Mouse (Mus musculus) lung, postnatal 0 days (tissue): ENCODE data around the gene Usp45. TPM values are rescaled to one million over a fixed set of nuclear protein-coding genes. Genes with fewer than 3 reads are reported as not detected.

ENCODE experiments used
- ATAC-seq: fragments of 200-750 bp; cut with Nextera tagmentation; 2 replicates; pipeline ENCODE4 v1.8.0; 2017; ENCODE audit warnings: moderate library complexity
- DNase-seq: peaks from one replicate; pipeline ENCODE4 v3.0.0-alpha.2; 2016; ENCODE audit warnings: low spot score
- H3K27ac ChIP-seq: fragments of 300-500 bp; sonication (generic); 2 replicates; pipeline ENCODE4 v1.5.1; 2014; ENCODE audit warnings: antibody characterized with exemption, mild to moderate bottlenecking, low read length, mixed read lengths
- H3K27me3 ChIP-seq: fragments of 300-500 bp; sonication (generic); replicated peaks from 2 replicates; pipeline ENCODE4 v1.6.1; 2014; ENCODE audit warnings: low read length, mixed read lengths; ENCODE audit not compliant: insufficient read depth
- H3K36me3 ChIP-seq: fragments of 300-500 bp; sonication (generic); 2 replicates; pipeline ENCODE4 v1.6.1; 2014; ENCODE audit warnings: low read length, mixed read lengths; ENCODE audit not compliant: insufficient read depth
- H3K4me1 ChIP-seq: fragments of 300-500 bp; sonication (generic); 2 replicates; pipeline ENCODE4 v1.6.1; 2014; ENCODE audit warnings: antibody characterized with exemption, low read depth, low read length, mixed read lengths; ENCODE audit not compliant: insufficient read depth
- H3K4me2 ChIP-seq: fragments of 300-500 bp; sonication (generic); replicated peaks from 2 replicates; pipeline ENCODE4 v1.6.1; 2014; ENCODE audit warnings: low read depth, mild to moderate bottlenecking, low read length, moderate library complexity, mixed read lengths
- H3K4me3 ChIP-seq: fragments of 300-500 bp; sonication (generic); 2 replicates; pipeline ENCODE4 v1.5.1; 2014; ENCODE audit warnings: low read depth, low read length
- H3K9ac ChIP-seq: fragments of 300-500 bp; sonication (generic); replicated peaks from 2 replicates; pipeline ENCODE4 v1.6.1; 2014; ENCODE audit warnings: low read depth, mild to moderate bottlenecking
- H3K9me3 ChIP-seq: fragments of 300-500 bp; sonication (generic); 2 replicates; pipeline ENCODE4 v1.6.1; 2016; ENCODE audit warnings: low read length, mixed read lengths
- CTCF ChIP-seq: IDR thresholded peaks from 2 replicates; pipeline ENCODE4 v1.5.1; 2016; ENCODE audit warnings: antibody characterized with exemption, mild to moderate bottlenecking
- EP300 ChIP-seq: IDR thresholded peaks from 2 replicates; pipeline ENCODE4 v1.6.1; 2016; ENCODE audit warnings: antibody characterized with exemption, mild to moderate bottlenecking, control low read depth
- WGBS: fragments of 180-500 bp; shearing (Covaris S2); extraction: QIAGEN DNeasy Blood & Tissue Kit; methylation state at CpG from one replicate; pipeline ENCODE4 v1.1.7; 2014; 5-methylcytosine and 5-hydroxymethylcytosine counted together
- polyA plus RNA-seq: library from polyadenylated mRNA; unstranded; fragments of >200 nt; fragmentation: Nextera tagmentation; extraction: Ambion mirVana; gene quantifications from 2 replicates; pipeline ENCODE4 v1.2.1, GENCODE M21; 2015

Usp45 gene
- polyA plus RNA-seq, 1 experiment from 2014 or later: 3.1 TPM

DNA sequence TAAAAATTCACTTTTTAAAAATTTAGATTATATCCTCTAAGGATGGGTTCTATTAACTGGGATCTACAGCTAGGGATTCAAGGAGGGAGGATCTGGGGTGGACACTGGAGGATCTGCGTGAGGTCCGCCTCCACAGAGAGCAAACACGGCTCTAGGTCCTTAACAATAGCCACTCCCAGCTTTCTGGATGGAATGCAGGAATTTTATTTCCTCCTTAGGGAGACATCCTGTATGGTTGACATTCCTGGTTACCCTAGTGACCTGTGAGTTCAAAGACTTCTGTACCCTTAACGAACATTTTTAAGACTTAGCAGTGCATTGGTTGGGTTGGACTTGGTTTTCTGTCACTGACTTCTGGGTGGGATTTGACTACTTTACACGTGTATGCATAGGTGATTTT, 21.2 kb upstream of the Usp45 start:
- no peak overlapping the region for H3K4me3 ChIP-seq
- no peak overlapping the region for H3K4me2 ChIP-seq
- H3K9me3 ChIP-seq: no peaks in the 10 kb centered on the region
- H3K27ac ChIP-seq: no peak overlapping the region
- no peaks in the 10 kb centered on the region for H3K4me1 ChIP-seq
- no peaks in the 10 kb centered on the region for H3K36me3 ChIP-seq
- H3K27me3 ChIP-seq: no peaks in the 10 kb centered on the region
- WGBS: 51% methylated on average over 5 of the region's 5 CpGs
- no peak overlapping the region for H3K9ac ChIP-seq
- TF ChIP-seq EP300 (no peak), CTCF (no peak)
- ATAC-seq: peak; percentile 64; the same call in 1 of the 2 replicates
- DNase-seq: peak; percentile 21

DNA sequence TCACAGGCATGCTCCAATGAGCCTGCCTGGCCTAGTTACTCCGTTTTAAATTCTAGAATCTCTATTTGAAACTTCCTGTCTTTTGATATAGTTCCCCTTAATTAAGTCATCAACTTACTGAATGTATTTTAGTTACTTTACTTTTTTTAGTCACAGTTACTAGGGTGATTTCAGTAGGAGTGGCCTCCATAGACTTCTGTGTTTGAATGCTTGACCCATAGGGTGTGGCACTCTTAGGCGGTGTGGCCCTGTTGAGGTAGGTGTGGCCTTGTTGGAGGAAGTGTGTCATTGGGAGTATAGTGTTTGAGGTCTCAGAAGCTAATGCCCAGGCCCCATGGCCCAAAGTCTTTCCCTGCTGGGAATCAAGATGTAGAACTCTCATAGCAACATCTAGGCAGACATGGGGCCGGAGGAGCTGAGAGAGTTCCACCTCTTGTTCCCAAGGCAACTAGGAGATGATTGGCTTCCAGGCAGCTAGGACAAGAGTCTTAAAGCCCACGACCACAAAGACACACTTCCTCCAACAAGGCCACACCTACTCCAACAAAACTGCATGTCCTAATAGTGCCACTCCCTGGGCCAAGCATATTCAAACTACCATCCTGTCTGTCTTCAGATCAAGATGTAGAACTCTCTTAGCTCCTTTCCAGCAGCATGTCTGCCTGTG, 11.7 kb upstream of the Usp45 start:
- ATAC-seq (peak; percentile 62), DNase-seq (peak; percentile 33)
- TF ChIP-seq EP300: no peak
- TF ChIP-seq CTCF: no peak
- no peak overlapping the region for H3K27ac ChIP-seq
- WGBS: 53% methylated on average over 4 of the region's 4 CpGs
- no peaks in the 10 kb centered on the region for H3K4me1 ChIP-seq
- no peaks in the 10 kb centered on the region for H3K36me3 ChIP-seq
- no peak overlapping the region for H3K4me3 ChIP-seq
- H3K9ac ChIP-seq: no peak overlapping the region
- no peaks in the 10 kb centered on the region for H3K27me3 ChIP-seq
- no peaks in the 10 kb centered on the region for H3K9me3 ChIP-seq
- no peak overlapping the region for H3K4me2 ChIP-seq

DNA sequence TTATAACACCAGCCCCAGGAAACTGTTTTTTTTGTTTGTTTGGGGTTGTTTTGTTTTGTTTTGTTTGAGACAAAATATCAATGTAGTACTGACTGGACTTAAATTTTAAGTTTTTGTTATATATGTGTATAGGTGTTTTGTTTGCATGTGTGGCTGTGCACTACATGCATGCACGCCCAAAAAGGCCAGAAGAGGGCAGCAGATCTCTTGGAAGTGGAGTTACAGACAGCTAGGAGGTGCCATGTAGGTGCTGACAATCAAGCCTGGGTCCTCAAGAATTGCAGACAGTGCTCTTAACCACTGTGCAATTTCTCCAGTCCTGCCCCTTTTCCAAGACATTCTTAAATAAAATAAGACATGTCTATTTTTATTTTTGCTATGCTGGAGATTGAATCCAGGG, 8.1 kb upstream of the Usp45 start:
- Histone ChIP-seq H3K27me3 (no peaks in the 10 kb centered on the region), H3K4me2 (no peak overlapping the region), H3K9ac (no peak overlapping the region), H3K9me3 (no peaks in the 10 kb centered on the region), H3K4me3 (no peak overlapping the region), H3K4me1 (no peaks in the 10 kb centered on the region), H3K36me3 (no peaks in the 10 kb centered on the region), H3K27ac (no peak overlapping the region)
- no peak for DNase-seq
- ATAC-seq: no peak
- TF ChIP-seq CTCF (0 out of 2 replicates have a peak, but pooled peaks have one; percentile 19), EP300 (no peak)
- 63% methylated on average over 1 of the region's 1 CpGs for WGBS

DNA sequence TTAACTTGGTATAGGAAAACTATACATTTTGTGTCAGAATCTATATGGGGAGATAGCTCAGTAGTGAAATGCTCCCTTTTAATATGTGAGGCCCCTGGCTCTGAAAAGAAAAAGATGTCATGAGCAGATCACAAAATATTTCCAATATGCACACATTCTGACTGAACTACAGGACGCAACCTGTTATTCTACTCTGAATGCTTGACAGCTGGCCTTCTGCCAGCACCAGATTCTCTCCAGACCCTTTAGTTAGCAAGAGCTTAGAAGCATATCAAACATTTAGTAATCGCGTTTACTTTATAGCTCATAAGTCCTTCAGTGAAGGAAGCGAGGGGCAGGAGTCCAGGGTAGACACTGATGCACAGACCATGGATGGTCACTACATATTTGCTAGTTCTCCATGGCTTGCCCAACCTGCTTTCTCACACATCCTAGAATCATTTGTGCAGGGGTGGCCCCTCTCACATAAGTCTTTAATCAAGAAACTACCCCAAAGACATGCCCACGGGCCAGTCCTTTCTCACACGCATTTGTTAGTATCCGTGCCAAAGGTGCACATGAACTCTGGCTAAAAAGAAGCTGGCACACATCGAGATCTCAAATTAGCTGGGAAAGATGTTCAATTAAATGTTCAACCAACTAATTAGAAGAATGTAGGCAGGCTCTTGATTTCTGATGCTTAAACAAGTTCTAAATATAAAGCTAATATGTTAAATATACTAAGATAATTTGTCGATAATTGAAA, 5.4 kb upstream of the Usp45 start:
- no peak for ATAC-seq
- no peak for TF ChIP-seq EP300
- no peak for TF ChIP-seq CTCF
- DNase-seq: peak; percentile 34

DNA sequence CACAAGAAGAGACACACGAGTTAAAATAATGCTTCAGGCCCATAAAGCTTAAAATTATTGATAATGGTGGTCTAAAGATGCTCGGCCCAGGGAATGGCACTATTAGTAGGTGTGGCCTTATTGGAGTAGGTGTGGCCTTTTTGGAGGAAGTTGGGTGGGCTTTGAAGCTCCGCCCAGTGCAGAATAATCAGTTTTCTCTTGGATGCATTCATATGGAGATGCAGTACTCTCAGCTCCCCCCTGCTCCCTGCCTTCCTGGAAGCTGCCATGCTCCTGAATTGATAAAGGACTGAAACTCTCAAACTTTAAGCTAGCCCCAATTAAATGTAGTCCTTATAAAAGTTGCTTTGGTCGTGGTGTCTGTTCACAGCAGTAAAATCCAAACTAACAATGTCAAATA, 3.1 kb upstream of the Usp45 start:
- WGBS: 68% methylated on average over 4 of the region's 4 CpGs
- Histone ChIP-seq H3K27ac (no peak overlapping the region), H3K27me3 (no peaks in the 10 kb centered on the region), H3K9me3 (no peaks in the 10 kb centered on the region), H3K4me3 (no peak overlapping the region), H3K4me2 (no peak overlapping the region), H3K9ac (no peak overlapping the region), H3K36me3 (no peaks in the 10 kb centered on the region), H3K4me1 (no peaks in the 10 kb centered on the region)
- DNase-seq (no peak), ATAC-seq (no peak)
- TF ChIP-seq EP300: no peak
- no peak for TF ChIP-seq CTCF

More for the DNA sequence above, 5.4 kb upstream of the Usp45 start:
- Histone ChIP-seq H3K4me1 (no peaks in the 10 kb centered on the region), H3K9me3 (no peaks in the 10 kb centered on the region), H3K9ac (no peak overlapping the region), H3K27ac (no peak overlapping the region), H3K4me3 (no peak overlapping the region), H3K27me3 (no peaks in the 10 kb centered on the region), H3K4me2 (no peak overlapping the region), H3K36me3 (no peaks in the 10 kb centered on the region)
- WGBS: 58% methylated on average over 9 of the region's 9 CpGs

DNA sequence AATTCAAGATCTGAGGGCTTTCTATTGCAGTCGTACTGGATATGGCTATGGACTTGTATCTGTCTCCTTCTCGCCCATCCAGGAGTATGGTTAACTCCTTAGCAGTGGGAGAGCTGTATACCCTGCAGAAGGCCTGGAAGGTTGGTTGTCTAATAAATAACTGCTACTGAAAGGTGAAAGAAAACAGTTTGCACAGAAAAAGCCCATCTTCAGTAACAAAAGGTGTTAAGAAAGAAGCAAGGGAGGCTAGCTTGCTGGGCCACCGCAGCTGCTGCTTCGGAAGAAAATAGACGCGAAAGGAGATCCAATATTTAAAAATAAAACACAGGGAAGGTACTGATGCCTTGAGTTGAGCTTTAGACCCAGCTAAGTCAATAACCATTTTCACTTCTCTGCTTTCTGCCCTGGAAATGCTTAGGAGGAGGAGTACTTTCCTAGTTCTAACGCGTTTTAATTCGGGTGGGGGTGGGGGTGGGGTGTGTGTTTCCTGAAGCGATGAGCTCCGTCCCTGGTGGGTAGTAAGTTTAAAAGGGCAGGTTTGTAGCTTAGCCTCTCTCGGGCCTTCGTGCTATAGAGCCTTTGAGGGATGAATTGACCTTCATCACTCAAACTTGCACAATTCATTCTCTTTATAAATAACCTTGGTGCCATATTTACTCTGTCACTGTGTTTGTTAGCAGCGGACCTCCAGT, 639 bp upstream of the Usp45 start:
- Histone ChIP-seq H3K36me3 (no peaks in the 10 kb centered on the region), H3K27ac (no peak overlapping the region), H3K9ac (peak overlapping the region; percentile 33; the same call in 1 of the 2 replicates), H3K4me1 (no peaks in the 10 kb centered on the region), H3K27me3 (no peaks in the 10 kb centered on the region), H3K4me3 (peak overlapping the region; percentile 52), H3K9me3 (no peaks in the 10 kb centered on the region), H3K4me2 (peak overlapping the region; percentile 71)
- TF ChIP-seq EP300 (no peak), CTCF (no peak)
- DNase-seq (peak; percentile 10), ATAC-seq (peak; percentile 16; the same call in 1 of the 2 replicates)
- WGBS: 26% methylated on average over 14 of the region's 14 CpGs
